10 mouse cellular contexts compared by ENCODE assay signal in the genomic region with DNA sequence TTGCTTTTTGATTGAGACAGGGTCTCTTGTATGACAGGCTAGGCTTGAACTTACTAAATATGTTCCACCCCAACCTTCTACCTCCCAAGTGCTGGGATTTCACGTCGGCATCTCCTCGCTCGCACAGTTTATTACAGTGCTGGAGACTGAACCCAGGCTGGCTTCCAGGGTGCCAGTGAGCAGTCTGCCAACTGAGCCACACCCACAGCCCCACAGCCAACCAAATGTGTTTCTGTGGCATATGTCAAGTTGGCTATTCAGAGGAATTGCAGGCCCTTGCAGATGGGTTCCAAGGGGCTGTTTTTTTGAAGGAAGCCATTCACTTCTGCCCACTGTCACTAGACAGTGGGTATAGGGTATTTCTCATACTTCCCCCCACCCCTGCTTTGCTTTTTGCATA. TPM values are rescaled to one million over a fixed set of nuclear protein-coding genes. Genes with fewer than 3 reads are reported as not detected.
A peak's percentile ranks its signal among the peaks of the same experiment; 100 is the strongest.
DNase-seq lines count a peak whose midpoint lies in the region; ATAC-seq lines count a peak whose summit lies in the region.
"Had no signal": no experiment of that assay in that cellular context is flagged by ENCODE, and none has a peak within 500 bp of the region (broad histone marks: within the 10 kb centered on the region; RNA-seq: fewer than 3 reads in every experiment).

No protein-coding gene starts in this region.

- H3K4me3 ChIP-seq in forebrain, embryonic 16.5 days (replicated peaks; ENCODE audit: low read length): no peak overlapping the region
- H3K4me3 ChIP-seq in forebrain, embryonic 12.5 days (replicated peaks): no peak overlapping the region
- H3K4me3 ChIP-seq in neural tube, embryonic 15.5 days (replicated peaks): no peak overlapping the region
- H3K4me3 ChIP-seq in heart, embryonic 13.5 days: no peak overlapping the region
- H3K4me3 ChIP-seq in stomach, embryonic 15.5 days (replicated peaks): no peak overlapping the region

- no peak overlapping the region for H3K27ac ChIP-seq in forebrain, embryonic 16.5 days (ENCODE audit: low read length)
- no peak overlapping the region for H3K27ac ChIP-seq in forebrain, embryonic 12.5 days
- H3K27ac ChIP-seq in neural tube, embryonic 15.5 days (replicated peaks): 0 out of 2 replicates have a peak overlapping the region, but pooled peaks have one; percentile 37
- peak overlapping the region; percentile 98 for H3K27ac ChIP-seq in heart, embryonic 13.5 days (replicated peaks)
- peak overlapping the region; percentile 90; the same call in 1 of the 2 replicates for H3K27ac ChIP-seq in stomach, embryonic 15.5 days

- H3K4me1 ChIP-seq in forebrain, embryonic 16.5 days (replicated peaks; ENCODE audit: control insufficient read depth, insufficient read depth, low read length): peaks cover 37% of the 10 kb centered on the region
- H3K4me1 ChIP-seq in forebrain, embryonic 12.5 days: peaks cover 31% of the 10 kb centered on the region
- H3K4me1 ChIP-seq in neural tube, embryonic 15.5 days: peaks cover 70% of the 10 kb centered on the region
- H3K4me1 ChIP-seq in heart, embryonic 13.5 days: peaks cover 94% of the 10 kb centered on the region
- peaks cover 77% of the 10 kb centered on the region for H3K4me1 ChIP-seq in stomach, embryonic 15.5 days

- no peaks in the 10 kb centered on the region for H3K27me3 ChIP-seq in forebrain, embryonic 16.5 days (replicated peaks; ENCODE audit: control insufficient read depth, insufficient read depth, low read length)
- H3K27me3 ChIP-seq in forebrain, embryonic 12.5 days: no peaks in the 10 kb centered on the region
- no peaks in the 10 kb centered on the region for H3K27me3 ChIP-seq in neural tube, embryonic 15.5 days (replicated peaks)
- H3K27me3 ChIP-seq in heart, embryonic 13.5 days (replicated peaks): no peaks in the 10 kb centered on the region
- H3K27me3 ChIP-seq in stomach, embryonic 15.5 days (replicated peaks): no peaks in the 10 kb centered on the region

- H3K36me3 ChIP-seq in forebrain, embryonic 16.5 days (ENCODE audit: control insufficient read depth, insufficient read depth): no peaks in the 10 kb centered on the region
- no peaks in the 10 kb centered on the region for H3K36me3 ChIP-seq in forebrain, embryonic 12.5 days (replicated peaks)
- no peaks in the 10 kb centered on the region for H3K36me3 ChIP-seq in neural tube, embryonic 15.5 days
- H3K36me3 ChIP-seq in heart, embryonic 13.5 days: peaks cover 39% of the 10 kb centered on the region
- H3K36me3 ChIP-seq in stomach, embryonic 15.5 days: 0 out of 2 replicates have a peak, but pooled peaks cover 5% of the 10 kb centered on the region
- H3K36me3 ChIP-seq: G1E had no signal

- DNase-seq in neural tube, embryonic 10.5 days (ENCODE audit: extremely low spot score, low spot score): no peak
- DNase-seq in right cerebral cortex, postnatal 4 days: no peak
- DNase-seq: thymus, adult 2 months had no signal

- H3K4me2 ChIP-seq in forebrain, embryonic 16.5 days (ENCODE audit: low read length): no peak overlapping the region
- H3K4me2 ChIP-seq in forebrain, embryonic 12.5 days: no peak overlapping the region
- no peak overlapping the region for H3K4me2 ChIP-seq in neural tube, embryonic 15.5 days
- no peak overlapping the region for H3K4me2 ChIP-seq in heart, embryonic 13.5 days
- no peak overlapping the region for H3K4me2 ChIP-seq in stomach, embryonic 15.5 days

- peak; percentile 29; the same call in 1 of the 2 replicates for ATAC-seq in forebrain, embryonic 16.5 days
- no peak for ATAC-seq in forebrain, embryonic 12.5 days (ENCODE audit: low FRiP score)
- ATAC-seq in neural tube, embryonic 15.5 days (ENCODE audit: low FRiP score): peak; percentile 36; the same call in 1 of the 2 replicates
- ATAC-seq in heart, embryonic 13.5 days (ENCODE audit: extremely low read depth, insufficient number of reproducible peaks, low FRiP score, low TSS enrichment): no peak
- ATAC-seq in stomach, embryonic 15.5 days (ENCODE audit: insufficient read depth, low FRiP score, low read depth): no peak
- no peak for ATAC-seq in monocyte, adult 5-6 weeks (replicated peaks; ENCODE audit: insufficient number of reproducible peaks, low FRiP score, low TSS enrichment, poor library complexity, severe bottlenecking)

- H3K9me3 ChIP-seq in forebrain, embryonic 16.5 days (ENCODE audit: control insufficient read depth, low read length): no peaks in the 10 kb centered on the region
- H3K9me3 ChIP-seq in forebrain, embryonic 12.5 days: no peaks in the 10 kb centered on the region
- no peaks in the 10 kb centered on the region for H3K9me3 ChIP-seq in neural tube, embryonic 15.5 days (replicated peaks)
- no peaks in the 10 kb centered on the region for H3K9me3 ChIP-seq in heart, embryonic 13.5 days
- H3K9me3 ChIP-seq in stomach, embryonic 15.5 days: no peaks in the 10 kb centered on the region
- H3K9me3 ChIP-seq: G1E had no signal

- 30% methylated on average over 4 of the region's 4 CpGs for WGBS in forebrain, embryonic 16.5 days
- WGBS in forebrain, embryonic 12.5 days: 98% methylated on average over 4 of the region's 4 CpGs
- WGBS in neural tube, embryonic 15.5 days: 62% methylated on average over 4 of the region's 4 CpGs
- WGBS in heart, embryonic 13.5 days: 67% methylated on average over 4 of the region's 4 CpGs
- WGBS in stomach, embryonic 15.5 days: 67% methylated on average over 4 of the region's 4 CpGs

- no peak overlapping the region for H3K9ac ChIP-seq in forebrain, embryonic 16.5 days (replicated peaks; ENCODE audit: low read depth, low read length)
- H3K9ac ChIP-seq in forebrain, embryonic 12.5 days: no peak overlapping the region
- no peak overlapping the region for H3K9ac ChIP-seq in neural tube, embryonic 15.5 days (replicated peaks)
- peak overlapping the region; percentile 30; the same call in 1 of the 2 replicates for H3K9ac ChIP-seq in heart, embryonic 13.5 days
- no peak overlapping the region for H3K9ac ChIP-seq in stomach, embryonic 15.5 days

RNA-seq across cellular contexts. Expression of gene Anxa6, which starts 7.3 kb away (rescaled TPM):
- 40.9 and 53.0 TPM in 2 replicates for polyA plus RNA-seq in forebrain, embryonic 16.5 days (2015; fragmentation: Nextera tagmentation; extraction: Ambion mirVana)
- polyA plus RNA-seq in forebrain, embryonic 12.5 days (2016; fragmentation: Nextera tagmentation; extraction: Ambion mirVana): 46.6 and 59.1 TPM in 2 replicates
- polyA plus RNA-seq in neural tube, embryonic 15.5 days (2015; fragmentation: Nextera tagmentation; extraction: Ambion mirVana): 98.4 and 142 TPM in 2 replicates
- polyA plus RNA-seq in heart, embryonic 13.5 days (2015; fragmentation: Nextera tagmentation; extraction: Ambion mirVana): 315 and 354 TPM in 2 replicates
- 307 and 346 TPM in 2 replicates for polyA plus RNA-seq in stomach, embryonic 15.5 days (2015; fragmentation: Nextera tagmentation; extraction: Ambion mirVana)
- total RNA-seq in monocyte, adult 5-6 weeks (2017): 264 to 506 TPM (median 281 TPM) in 3 replicates

RNA-seq across cellular contexts. Expression of gene Ccdc69, which starts 52.0 kb away (rescaled TPM):
- 0.29 TPM in 1 of 2 replicates, not detected in the other for polyA plus RNA-seq in forebrain, embryonic 16.5 days (2015; fragmentation: Nextera tagmentation; extraction: Ambion mirVana)
- 0.13 and 0.42 TPM in 2 replicates for polyA plus RNA-seq in forebrain, embryonic 12.5 days (2016; fragmentation: Nextera tagmentation; extraction: Ambion mirVana)
- 0.56 and 2.7 TPM in 2 replicates for polyA plus RNA-seq in neural tube, embryonic 15.5 days (2015; fragmentation: Nextera tagmentation; extraction: Ambion mirVana)
- polyA plus RNA-seq in heart, embryonic 13.5 days (2015; fragmentation: Nextera tagmentation; extraction: Ambion mirVana): 18.8 and 20.8 TPM in 2 replicates
- 3.1 and 3.2 TPM in 2 replicates for polyA plus RNA-seq in stomach, embryonic 15.5 days (2015; fragmentation: Nextera tagmentation; extraction: Ambion mirVana)
- 41.1 to 55.7 TPM (median 42.3 TPM) in 3 replicates for total RNA-seq in monocyte, adult 5-6 weeks (2017)
- total RNA-seq: G1E had no signal
- polyA plus RNA-seq: G1E had no signal

Comparison
In these comparisons a context has a peak if more than half of its experiments do, and no peak if none do; other contexts are left out.
1. ATAC-seq: peak in forebrain, embryonic 16.5 days (single experiment) and neural tube, embryonic 15.5 days (single experiment); none in forebrain, embryonic 12.5 days (single experiment), heart, embryonic 13.5 days (single experiment), stomach, embryonic 15.5 days (single experiment) and monocyte, adult 5-6 weeks (single experiment).
2. H3K27ac ChIP-seq: peak in neural tube, embryonic 15.5 days (single experiment), heart, embryonic 13.5 days (single experiment) and stomach, embryonic 15.5 days (single experiment); none in forebrain, embryonic 16.5 days (single experiment) and forebrain, embryonic 12.5 days (single experiment).